Mouse (Mus musculus) lung, postnatal 10 days (tissue): ENCODE data around the gene Alpk1.
"Not testable (repeated sequence)": the region's sequence is repeated elsewhere in the genome, so short reads cannot be mapped to it uniquely, and the experiment has no call there.

Experiments
- DNase-seq: peaks from one replicate; pipeline ENCODE4 v3.0.0; 2021

The Alpk1 gene

DNA sequence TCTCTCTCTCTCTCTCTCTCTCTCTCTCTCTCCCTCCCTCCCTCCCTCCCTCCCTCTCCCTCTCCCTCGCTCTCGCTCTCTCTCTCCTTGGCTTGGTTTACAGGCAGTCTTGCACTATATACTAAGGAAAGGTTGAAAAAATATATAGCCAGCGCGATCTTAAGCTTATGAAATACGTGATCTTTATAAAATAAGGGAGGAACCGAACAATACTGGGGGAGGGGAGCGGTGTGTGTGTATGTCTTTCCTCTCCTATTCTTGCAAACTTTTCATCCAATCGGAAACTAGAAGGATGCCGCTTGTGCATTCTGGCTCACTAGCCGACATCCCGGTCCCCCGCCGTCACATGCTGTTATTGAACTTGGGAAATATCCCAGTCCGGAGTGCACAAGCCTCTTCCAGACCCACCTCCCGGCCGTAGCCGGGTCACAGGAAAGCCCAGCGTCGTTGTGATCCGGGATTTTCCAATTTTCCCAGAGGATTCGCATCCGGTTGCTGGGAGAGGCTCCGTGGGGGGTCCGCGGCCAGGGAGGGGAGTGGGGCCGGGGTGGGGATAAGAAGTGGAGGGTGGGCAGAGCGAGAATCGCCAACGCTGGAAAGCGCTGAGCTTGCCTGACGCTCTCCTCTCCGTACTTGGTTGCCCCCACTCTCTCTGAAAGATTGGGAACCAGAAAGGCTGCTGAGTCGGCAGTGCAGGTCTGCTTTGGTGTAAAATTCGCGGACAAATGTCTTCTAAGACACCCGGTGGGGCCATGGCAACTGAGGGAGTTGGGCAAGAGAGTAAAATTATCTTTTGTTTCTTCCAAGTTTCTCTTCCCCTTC is 10.1 kb upstream of the Alpk1 start:
- DNase-seq: peak; percentile 54

DNA sequence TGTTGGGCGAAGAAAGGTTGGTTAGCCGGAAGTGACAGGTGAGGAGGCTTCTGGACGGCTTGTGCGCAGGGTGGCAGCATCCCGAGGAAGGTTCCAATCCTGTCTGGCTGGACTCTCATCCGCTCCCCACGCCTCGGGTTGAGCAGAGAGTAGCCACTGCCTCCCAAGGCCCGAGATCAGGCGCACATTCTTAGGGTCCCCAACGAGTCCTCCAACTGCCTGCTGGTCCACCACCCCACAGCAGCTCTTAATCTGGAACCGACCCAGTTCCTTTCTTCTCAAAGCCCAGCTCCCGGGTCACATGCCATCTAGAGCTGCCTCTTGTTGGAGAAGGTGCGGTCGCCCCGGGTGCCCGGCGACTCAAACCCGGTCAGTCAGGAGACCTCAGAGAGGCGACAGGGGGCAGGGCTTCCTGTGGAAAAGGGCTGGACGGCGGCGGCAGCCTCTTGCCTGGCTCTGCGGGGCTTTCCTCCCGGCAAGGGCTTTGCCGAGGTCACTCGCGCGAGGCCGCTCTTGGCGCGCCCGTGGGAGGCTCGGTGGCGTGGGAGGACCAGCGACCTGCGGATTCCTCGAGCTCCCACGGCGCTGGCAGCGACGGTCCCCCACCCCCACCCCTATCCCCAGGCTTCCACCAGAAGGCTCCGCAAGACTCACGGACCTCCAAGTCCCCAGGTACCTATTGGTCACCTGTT is 9.3 kb upstream of the Alpk1 start, which contains the start of gene Tifa:
Gene Tifa, plus strand, starts transcription at position 306 of the 692 bp plus-strand sequence.
- peak; percentile 77 for DNase-seq

DNA sequence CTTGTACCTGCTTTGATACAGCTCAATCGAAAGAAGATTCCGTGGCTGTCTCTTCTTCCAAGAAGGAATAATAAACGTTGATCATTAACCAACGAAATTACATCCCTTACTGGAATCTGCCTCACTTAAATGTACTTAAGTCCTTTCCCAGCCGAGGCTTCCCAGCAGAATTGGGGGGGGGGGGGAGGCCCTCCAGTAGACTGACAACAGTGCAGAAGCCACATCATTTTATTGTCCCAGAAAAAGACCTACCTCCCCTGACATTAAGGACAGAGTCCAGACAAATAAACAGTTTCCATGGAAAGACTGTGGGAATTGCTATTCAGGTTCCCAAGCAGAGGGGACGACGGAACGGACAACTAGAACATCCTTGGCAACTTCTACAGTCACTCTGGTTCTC is 8.6 kb upstream of the Alpk1 start:
- DNase-seq: no peak

DNA sequence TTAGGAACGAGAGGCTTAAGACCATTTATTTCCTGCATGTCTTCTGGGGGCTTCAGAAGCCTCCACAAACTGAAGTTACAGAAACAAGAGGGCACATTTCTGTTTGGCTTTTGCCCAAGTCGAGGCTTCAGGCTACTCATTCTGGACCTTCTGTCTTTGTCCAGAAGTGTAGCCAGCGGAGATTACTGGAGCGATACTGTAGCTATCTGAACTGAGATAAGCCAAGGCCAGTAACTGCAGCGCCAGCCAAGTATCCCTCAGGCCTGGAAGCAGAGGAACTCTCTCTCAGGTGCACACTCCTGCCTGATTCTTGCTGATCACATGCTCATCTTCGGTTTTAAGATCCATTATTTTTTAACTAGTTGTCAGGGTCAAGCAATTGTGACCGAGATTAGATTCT is 7.7 kb upstream of the Alpk1 start:
- DNase-seq: no peak

DNA sequence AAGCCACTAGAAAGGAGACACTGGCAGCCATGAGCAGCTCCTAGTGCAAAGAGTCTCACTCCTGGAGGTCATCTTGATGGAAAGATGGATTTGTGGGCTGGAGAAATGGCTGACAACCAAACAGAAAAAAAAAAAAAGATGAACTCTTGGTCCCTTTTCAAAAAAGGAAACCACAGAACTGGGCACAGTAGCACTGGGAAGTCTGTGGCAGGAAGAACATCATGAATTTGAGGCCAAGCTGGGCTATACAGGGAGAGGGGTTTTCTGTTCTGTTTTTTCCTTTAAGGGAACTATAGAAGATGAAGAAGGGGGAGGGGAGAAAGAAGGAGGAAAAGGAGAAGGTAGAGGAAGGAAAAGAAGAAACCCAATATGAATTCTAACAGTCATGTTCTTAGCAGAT is 6.7 kb upstream of the Alpk1 start:
- no peak for DNase-seq

DNA sequence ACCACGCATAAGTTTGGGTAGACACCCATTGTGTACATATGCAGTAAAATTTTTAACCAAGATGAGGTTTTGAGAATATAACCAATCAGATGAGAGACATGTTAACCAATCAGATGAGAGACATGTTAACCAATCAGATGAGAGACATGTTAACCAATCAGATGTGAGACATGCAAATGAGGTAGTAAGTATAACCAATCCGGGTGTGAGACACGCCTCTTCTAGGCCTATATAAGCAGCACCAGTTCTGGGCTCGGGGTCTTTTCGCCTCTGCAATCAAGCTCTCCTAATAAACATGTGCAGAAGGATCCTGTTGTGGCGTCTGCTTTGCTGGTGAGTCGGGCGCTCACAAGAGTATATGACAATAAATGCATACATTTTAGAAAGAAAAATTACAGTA is 3.4 kb upstream of the Alpk1 start:
- not testable (repeated sequence) for DNase-seq

DNA sequence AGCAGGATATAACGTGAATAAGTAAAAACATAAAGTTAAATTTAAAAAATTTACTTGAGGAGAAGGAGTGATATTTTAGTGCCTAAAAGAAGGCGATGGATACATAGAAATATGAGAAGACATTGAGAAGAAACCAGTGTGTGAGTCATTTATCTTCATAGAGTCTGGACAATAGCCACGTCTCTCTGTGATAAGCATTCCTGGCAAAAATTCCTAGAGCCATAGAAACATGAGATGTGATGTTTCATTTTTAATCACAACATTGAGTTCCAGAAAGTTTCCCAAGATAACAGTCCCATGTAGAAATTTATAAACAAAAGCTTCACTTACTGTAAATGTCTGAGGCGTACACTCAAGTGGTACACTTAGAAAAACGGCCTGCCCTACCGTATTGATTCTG is 2.6 kb upstream of the Alpk1 start:
- no peak for DNase-seq

DNA sequence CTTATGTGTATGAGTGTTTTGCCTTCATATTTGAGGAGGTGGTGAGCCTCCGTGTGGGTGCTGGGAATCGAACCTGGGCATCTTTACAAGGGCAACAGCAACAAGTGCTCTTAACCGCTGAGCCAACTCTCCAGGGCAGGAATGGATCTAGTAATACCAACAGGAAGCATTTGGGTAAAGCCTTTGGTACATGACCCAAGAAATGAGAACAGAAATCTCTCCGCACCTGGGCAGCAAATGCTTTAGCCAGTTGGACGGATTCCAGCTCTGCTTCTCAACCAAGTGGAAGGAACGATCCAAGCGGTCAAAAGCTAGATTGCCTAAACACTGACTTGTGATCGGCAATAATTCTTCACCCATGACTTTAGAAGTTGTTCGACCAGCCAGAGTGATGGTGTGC is 594 bp upstream of the Alpk1 start:
- DNase-seq: peak; percentile 34

DNA sequence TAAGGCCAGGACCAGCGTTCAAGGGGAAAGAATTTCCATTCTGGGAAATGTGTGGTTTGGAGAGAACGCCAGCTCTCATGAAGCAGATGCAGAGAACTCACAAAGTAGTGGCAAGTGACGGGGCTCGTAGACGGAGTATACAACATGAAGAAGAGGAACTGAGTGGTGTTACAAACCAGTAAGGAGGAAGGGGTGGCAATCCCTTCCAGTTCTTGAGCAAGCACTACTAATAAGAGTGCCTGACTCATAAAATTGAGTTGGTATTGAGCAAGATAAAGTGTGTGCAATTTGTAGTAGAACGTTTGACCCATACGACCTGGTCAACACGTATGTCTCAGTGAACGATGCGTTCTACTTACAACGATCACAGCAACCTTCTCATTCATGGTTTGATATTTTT is 11.2 kb downstream of the Alpk1 start:
- DNase-seq: peak; percentile 7

DNA sequence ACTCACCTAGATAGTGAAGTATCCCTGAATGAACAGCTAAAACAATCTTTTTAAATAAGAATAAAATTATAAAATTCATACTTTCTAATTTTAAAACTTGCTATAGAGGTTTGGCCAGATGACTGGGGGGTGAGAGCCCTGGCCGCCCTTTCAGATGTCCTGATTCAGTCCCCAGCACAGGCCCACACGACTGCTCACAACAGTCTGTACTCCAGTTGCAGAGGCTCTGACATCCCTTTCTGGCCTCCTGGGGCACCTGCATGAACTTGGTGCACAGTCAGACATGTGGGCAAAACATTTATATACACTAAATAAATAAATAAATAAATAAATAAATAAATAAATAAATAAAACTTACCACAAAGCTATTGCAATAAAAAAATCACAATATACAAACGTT is 14.4 kb downstream of the Alpk1 start:
- no peak for DNase-seq

DNA sequence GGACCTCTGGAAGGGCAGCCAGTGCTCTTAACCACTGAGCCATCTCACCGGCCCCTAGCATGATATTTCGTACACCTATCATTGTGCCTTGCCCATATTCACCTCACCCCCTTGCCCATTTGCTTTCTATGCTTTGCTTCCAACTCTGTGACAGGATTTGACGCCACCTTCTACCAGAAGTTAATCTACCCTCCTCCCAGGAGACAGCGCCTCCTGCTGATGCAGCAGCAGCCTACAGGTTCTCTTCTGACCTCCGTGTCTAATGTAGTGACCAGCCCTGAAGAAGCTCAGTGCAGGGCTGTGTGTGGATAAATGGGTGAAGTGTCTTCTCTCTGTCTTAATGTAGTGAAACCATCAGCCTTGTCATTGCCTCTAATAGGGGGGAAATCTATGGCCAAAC is 15.8 kb downstream of the Alpk1 start:
- peak; percentile 11 for DNase-seq

DNA sequence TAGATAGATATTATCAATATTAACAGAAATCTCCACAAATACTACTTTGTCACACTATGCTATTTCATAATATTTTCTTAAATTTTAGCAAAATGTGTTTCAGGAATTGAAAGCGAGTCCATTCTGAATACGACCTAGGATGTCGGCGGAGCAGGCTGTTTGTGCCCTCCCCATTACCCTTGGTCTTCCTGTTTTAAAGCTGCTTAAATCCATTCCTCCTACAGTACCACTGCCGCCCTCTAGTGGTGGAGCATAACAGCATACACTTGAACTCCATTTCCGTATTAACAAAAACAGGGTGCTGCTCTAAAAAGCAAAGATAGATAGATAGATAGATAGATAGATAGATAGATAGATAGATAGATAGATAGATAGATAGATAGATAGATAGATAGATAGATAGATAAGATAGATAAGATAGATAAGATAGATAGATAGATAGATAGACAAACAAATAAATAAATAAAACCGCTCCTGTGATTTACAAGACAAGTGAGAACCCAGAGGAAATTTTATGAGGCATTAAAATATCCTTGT is 17.2 kb downstream of the Alpk1 start:
- DNase-seq: peak; percentile 89

DNA sequence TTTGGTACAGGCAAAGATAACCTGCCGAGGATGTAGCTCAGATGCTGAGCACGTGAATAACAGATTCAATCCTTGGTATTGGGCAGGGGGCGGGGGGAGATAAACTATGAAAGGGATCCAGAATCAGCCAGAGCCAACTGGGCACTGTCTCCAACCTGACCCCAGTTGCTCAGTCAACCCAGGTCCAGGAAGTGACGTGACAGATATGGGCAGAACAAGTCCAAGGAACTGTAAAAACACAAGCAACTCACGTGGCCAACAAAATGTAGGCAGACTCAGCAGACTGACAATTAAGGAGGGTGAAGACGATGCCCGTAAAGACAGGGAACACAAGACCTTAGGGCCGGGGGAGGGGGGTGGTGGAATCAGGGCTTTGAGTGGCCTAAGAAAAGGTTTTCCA is 17.9 kb downstream of the Alpk1 start:
- no peak for DNase-seq

DNA sequence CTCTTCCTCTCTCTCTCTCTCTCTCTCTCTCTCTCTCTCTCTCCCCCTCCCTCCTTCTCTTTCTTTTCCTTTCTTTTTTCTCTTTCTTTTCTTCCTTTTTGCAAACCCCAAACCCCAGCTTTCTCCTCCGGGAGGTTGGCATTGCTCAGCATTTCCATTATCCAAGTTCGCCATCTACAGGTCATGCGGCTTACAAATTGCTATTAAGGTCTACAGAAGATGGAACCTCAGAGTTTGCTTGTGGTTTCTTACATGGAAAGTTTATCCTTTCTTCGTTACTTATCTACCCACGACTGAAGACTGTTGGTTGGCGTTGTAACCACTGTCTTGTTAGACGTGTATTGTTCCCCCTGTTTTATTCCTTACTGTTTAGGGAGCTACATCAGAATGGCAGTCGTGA is 21.1 kb downstream of the Alpk1 start:
- DNase-seq: peak; percentile 62

DNA sequence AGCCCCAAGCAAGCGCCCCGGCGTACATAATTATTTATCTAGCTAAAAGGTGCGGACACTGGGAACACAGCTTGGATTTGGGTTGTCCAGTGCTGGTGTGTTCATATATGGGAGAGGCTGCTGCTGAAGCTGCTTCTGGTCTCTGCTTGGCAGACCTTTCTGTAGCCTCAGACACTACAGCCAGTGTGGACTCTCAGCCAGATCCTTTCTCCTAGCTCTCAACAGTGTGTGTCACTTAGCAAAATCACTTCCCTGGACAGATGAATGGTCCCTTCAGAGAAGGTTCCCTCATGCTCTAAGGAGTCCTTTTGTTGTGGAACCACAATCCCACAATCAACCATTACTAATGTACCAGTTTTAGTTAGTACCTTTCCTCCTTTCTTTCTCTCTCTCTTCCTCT is 21.5 kb downstream of the Alpk1 start:
- no peak for DNase-seq

DNA sequence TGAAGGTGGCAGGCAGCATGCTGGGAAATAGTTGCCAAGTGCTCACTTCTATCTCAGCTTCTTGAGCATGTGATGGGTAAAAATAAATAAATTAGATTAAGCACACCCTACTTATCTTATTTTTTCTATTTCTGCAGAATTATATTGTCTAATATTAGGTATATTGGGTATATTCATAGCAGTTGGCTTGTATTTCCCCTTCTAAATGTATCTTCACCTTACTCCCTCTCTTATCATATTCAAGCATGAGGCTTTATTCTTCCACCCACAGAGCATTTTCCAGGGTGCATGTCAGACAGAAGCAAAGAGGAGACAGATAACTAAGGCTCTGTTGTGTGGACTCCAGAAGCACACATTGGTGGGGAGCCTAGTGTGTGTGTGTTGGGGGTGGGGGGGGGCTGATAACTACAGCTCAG is 22.4 kb downstream of the Alpk1 start:
- DNase-seq: no peak

DNA sequence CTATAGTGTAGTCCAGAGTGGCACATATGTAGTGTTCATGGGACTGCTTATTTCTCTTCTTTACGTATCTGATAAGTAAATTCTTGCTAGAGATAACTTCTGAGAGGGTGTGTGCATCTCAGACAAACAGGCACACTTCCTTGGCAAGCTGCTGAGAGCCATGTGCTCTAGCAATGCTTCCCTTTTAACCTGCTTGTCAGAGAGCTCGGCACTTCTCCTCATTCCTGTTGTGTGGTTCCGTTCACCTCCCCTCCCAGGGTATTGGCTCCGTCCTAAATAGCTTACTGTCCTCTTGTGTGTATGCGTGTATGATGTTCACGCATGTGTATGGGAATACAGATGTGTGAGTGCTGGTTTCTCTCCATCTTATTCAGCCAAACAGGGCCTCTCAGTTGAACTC is 23.9 kb downstream of the Alpk1 start:
- no peak for DNase-seq

DNA sequence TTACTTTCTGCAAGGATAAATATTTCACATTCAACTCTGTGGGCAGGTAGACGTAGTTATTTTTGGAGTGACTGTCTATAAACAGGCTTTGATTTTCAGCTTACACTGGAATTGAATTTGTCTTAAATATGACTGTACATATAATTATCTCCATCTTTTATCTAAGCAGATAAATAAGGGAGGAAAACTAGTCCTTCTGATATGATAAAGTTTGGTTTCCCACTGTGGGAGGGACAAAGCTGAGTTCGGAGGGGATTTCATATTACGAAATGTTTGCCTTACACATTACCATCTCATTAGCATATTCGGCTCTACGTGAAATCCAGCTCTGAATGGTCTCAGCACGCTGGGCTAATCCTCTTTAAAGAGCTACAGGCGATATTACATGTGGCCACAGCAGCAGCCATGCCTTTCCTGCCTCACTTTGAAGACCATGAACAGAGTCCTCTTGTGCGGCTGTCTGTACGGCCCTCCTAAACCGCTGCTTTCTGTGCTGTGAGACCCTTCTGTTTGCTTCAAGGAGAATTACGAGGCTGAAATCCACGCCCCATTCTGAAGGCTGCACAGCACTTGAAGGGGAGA is 30.3 kb downstream of the Alpk1 start:
- DNase-seq: no peak

DNA sequence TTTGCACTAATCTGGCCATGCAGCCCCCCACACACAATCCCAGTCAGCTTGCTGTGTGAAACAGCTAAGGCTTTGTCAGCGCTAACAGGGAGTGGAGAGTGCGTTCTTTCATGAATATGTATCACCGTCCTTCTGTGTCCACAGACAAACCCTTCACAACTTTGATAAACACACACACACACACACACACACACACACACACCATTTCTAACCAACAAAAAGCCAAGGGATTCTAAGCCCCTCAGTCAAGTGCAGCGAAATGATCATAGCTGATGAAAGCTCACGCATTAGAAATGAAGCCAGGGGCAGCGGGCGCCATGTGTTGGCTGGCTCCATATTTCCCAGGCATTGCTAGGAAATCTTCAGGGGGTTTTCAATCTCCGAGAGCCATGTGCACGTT is 31.1 kb downstream of the Alpk1 start:
- no peak for DNase-seq

DNA sequence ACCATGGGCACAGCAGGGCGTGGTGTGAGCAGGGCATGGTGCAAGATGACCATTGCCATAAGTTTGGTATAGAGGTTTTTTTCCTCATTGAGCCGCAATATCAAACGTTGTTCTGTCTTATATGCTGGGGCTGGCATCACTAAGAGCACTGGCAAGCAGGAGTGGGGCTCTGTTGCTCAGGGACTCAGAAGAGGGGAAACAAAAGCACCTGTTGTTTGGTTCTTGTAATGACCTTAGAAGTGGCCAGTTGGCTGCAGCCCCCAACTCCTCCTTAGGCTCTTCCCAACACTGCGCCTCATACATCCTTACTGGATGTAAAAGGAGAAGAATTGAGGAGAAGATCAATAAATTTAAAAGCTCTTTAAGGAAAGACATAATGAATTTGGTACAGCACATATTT is 31.7 kb downstream of the Alpk1 start:
- no peak for DNase-seq

DNA sequence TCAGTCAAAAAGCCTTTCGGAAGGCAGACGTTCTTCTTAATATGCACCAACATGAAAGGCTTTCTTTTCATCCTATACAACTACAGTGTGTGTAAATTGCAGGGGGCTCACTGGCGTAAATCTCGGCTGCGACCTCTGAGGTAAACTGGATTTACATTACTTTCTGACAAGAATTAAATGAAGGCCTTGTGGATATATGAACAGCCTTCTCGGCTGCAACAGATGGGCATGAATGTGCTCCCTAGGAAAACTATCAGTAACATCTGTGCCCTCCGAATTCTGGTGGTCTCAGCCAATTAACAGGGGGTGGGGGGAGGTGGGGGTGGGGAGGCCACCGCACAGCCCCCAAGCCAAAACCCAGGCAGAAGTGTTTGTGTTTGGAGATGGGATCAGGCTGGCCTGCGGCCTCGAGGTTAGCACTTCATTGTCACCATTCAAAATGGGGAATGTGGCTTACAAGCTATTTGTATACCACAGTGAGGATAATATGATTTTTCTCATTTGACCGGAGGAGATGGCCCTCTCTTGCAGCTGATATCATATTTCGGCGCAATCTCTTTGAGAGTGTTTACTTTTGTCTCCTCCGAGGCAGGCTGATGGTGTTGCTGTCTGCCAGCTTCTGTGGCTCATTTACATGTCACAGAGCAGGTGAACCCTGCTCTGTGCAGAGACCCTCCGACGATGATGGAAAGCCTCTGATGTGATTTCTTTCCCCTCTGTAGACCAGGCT is 34.3 kb downstream of the Alpk1 start:
- no peak for DNase-seq

DNA sequence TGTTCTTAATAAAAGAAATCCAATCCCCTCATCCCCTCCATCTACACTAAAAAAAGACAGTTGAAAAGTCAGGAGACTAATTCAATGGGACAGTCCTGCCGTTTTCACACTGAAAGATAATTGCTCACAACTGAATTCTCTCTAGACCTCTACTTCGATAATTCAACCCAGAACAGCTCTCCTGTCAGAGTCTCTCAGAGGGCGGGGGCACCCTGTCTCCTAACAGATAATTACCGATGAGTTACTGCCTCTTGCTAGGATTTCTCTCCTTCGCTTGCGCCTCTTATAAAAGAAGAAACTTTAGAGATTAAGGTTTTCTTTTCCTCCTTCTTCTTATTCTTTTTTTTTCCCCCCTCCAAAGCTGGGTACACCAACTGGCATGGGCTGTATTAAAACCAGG is 34.8 kb downstream of the Alpk1 start:
- no peak for DNase-seq
